Mouse (Mus musculus) forebrain, embryonic 13.5 days (tissue): Measurements from ENCODE around the gene Scn4b. TPM values are rescaled to one million over a fixed set of nuclear protein-coding genes. Genes with fewer than 3 reads are reported as not detected.

Experiments
- ATAC-seq: fragments of 200-750 bp; cut with Nextera tagmentation; 2 replicates; pipeline ENCODE4 v1.8.0; 2017
- H3K27ac ChIP-seq: fragments of 300-500 bp; sonication (generic); 2 replicates; pipeline ENCODE4 v1.5.1; 2015; ENCODE audit warnings: inconsistent platforms, mild to moderate bottlenecking, moderate library complexity
- H3K27me3 ChIP-seq: fragments of 300-500 bp; sonication (generic); 2 replicates; pipeline ENCODE4 v1.6.1; 2015; ENCODE audit warnings: mild to moderate bottlenecking, inconsistent platforms
- H3K36me3 ChIP-seq: fragments of 300-500 bp; sonication (generic); 2 replicates; pipeline ENCODE4 v1.6.1; 2015; ENCODE audit warnings: mild to moderate bottlenecking, inconsistent platforms; ENCODE audit not compliant: poor library complexity, severe bottlenecking
- H3K4me1 ChIP-seq: fragments of 300-500 bp; sonication (generic); 2 replicates; pipeline ENCODE4 v1.6.1; 2015; ENCODE audit warnings: inconsistent platforms
- H3K4me2 ChIP-seq: fragments of 300-500 bp; sonication (generic); 2 replicates; pipeline ENCODE4 v1.6.1; 2015; ENCODE audit warnings: inconsistent platforms, mild to moderate bottlenecking, moderate library complexity
- H3K4me3 ChIP-seq: fragments of 300-500 bp; sonication (generic); 2 replicates; pipeline ENCODE4 v1.5.1; 2015; ENCODE audit warnings: mild to moderate bottlenecking, inconsistent platforms
- H3K9ac ChIP-seq: fragments of 300-500 bp; sonication (generic); 2 replicates; pipeline ENCODE4 v1.6.1; 2015; ENCODE audit warnings: mild to moderate bottlenecking, inconsistent platforms
- H3K9me3 ChIP-seq: fragments of 300-500 bp; sonication (generic); replicated peaks from 2 replicates; pipeline ENCODE4 v1.6.1; 2016; ENCODE audit warnings: inconsistent platforms
- WGBS: fragments of 180-500 bp; shearing (Covaris S2); methylation state at CpG from one replicate; pipeline ENCODE4 v1.1.7; 2015; 5-methylcytosine and 5-hydroxymethylcytosine counted together
- polyA plus RNA-seq: library from polyadenylated mRNA; unstranded; fragments of >200 nt; fragmentation: Nextera tagmentation; extraction: Ambion mirVana; gene quantifications from 2 replicates; pipeline ENCODE4 v1.2.1, GENCODE M21; 2015

Scn4b gene
- polyA plus RNA-seq, 1 experiment from 2014 or later: 0.18 TPM

DNA sequence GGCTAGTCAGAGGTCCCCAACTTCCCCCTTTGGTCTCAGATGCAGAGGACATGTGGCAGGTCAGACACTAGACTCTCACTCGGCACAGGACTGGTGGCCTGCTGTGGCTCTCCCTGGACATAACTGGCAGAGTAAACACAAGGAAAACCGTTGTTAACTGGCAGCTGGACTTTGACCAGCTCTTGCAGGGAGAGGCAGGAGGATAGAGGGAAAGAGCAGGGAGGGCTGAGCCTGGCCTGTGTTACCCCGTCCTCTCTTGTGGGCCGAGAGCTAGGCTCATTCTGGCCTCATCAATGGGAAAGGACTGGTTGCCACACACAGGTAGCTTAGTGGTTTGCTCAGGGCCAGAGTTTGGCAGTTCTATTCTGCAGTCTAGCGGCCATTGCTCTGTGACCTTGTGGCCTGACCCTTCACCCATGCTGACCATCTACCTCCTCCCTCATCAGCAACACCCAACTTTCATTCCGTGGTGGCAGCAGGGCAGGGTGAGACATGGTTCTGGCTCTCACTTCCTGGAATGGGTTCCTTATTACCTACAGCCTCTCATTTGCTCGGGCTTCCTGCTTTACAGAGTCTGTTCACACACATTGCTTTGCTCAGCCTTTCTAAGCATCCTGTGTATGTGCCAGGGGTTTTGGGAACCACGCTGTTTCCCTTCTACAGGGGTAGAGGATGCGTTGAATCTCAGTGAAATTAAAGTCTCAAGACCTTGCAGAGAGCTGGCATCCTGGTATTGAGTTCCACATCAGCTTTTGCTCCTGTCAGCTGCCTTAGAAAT is 64.0 kb downstream of the Scn4b start:
- WGBS: 78% methylated on average over 9 of the region's 9 CpGs
- no peak overlapping the region for H3K9ac ChIP-seq
- no peak overlapping the region for H3K27ac ChIP-seq
- no peaks in the 10 kb centered on the region for H3K4me1 ChIP-seq
- H3K9me3 ChIP-seq: no peaks in the 10 kb centered on the region
- no peak overlapping the region for H3K4me2 ChIP-seq
- H3K36me3 ChIP-seq: no peaks in the 10 kb centered on the region
- ATAC-seq: no peak
- H3K4me3 ChIP-seq: no peak overlapping the region
- no peaks in the 10 kb centered on the region for H3K27me3 ChIP-seq

Other genes starting within 250 kb of the Scn4b start
- 777 and 836 TPM in 2 replicates for gene Atp5l, start 217.7 kb upstream of the Scn4b start, polyA plus RNA-seq
- 31.9 and 32.0 TPM in 2 replicates for gene Ube4a, start 172.8 kb upstream of the Scn4b start, polyA plus RNA-seq
- gene Cd3g, start 158.0 kb upstream of the Scn4b start, polyA plus RNA-seq: not detected in 2 replicates
- gene Cd3d, start 156.6 kb upstream of the Scn4b start, polyA plus RNA-seq: not detected in 2 replicates
- gene Cd3e, start 128.8 kb upstream of the Scn4b start, polyA plus RNA-seq: not detected in 2 replicates
- gene Mpzl2, start 98.6 kb upstream of the Scn4b start, polyA plus RNA-seq: 0.11 TPM in 1 of 2 replicates, not detected in the other
- gene Mpzl3, start 83.2 kb upstream of the Scn4b start, polyA plus RNA-seq: 1.3 and 1.9 TPM in 2 replicates
- gene Jaml, start 59.2 kb upstream of the Scn4b start, polyA plus RNA-seq: not detected in 2 replicates
- 3.4 and 3.8 TPM in 2 replicates for gene Scn2b, start 20.6 kb upstream of the Scn4b start, polyA plus RNA-seq
- gene BC049352, start 43.6 kb downstream of the Scn4b start, polyA plus RNA-seq: 0.10 TPM in 1 of 2 replicates, not detected in the other
- not detected in 2 replicates for gene Tmprss4, start 65.7 kb downstream of the Scn4b start, polyA plus RNA-seq
- gene Il10ra, start 130.8 kb downstream of the Scn4b start, polyA plus RNA-seq: 0.32 and 0.50 TPM in 2 replicates
- not detected in 2 replicates for gene Tmprss13, start 180.7 kb downstream of the Scn4b start, polyA plus RNA-seq
- 291 and 322 TPM in 2 replicates for gene Fxyd6, start 231.8 kb downstream of the Scn4b start, polyA plus RNA-seq